9 mouse cellular contexts compared by ENCODE assay signal in the genomic region with DNA sequence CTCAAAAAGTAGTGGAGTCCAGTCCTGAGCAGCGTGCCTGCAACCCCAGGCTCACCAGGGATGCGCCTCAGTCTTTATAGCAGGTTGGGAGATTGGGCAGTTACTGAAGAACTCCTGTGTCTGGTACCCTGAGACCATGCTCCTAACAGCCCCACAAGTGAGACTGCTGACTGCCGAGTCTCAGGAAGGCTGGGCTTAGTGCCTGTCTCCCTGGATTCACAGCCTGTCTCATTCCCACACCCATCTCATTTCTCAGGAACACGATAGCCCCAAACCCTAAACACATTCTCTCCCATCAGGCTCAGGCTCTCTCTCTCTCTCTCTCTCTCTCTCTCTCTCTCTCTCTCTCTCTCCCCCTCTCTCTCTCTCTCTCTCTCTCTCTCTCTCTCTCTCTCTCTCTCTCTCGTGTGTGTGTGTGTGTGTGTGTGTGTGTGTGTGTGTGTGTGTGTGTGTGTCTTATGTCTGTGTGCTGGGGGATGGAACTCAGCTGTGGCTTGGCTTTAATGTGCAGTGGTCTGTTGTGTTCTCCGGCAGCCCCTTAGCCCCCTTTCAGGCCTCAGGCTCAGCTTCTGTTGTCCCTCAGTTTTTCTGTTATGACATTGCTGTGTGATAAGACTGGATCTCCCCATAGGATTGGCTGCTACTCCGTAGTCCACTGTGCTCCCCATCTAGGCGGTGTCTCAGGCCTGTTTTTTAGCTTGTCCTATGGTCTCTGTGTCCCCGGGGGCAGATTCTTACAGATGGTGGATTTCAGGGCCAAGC. TPM values are rescaled to one million over a fixed set of nuclear protein-coding genes. Genes with fewer than 3 reads are reported as not detected.
DNase-seq lines count a peak whose midpoint lies in the region; ATAC-seq and TF ChIP-seq lines count a peak whose summit lies in the region.
"Had no signal": no experiment of that assay in that cellular context is flagged by ENCODE, and none has a peak within 500 bp of the region (broad histone marks: within the 10 kb centered on the region; RNA-seq: fewer than 3 reads in every experiment).

No protein-coding gene starts in this region.

- no peak for DNase-seq in heart, postnatal 25 days (ENCODE audit: low spot score)
- no peak for DNase-seq in lung, adult 2 months
- DNase-seq in gastrocnemius, postnatal 4 days (ENCODE audit: low spot score in 2 of 2), result no peak

- H3K9ac ChIP-seq in heart, embryonic 12.5 days, result peak overlapping the region; percentile 57; the same call in 1 of the 2 replicates
- no peak overlapping the region for H3K9ac ChIP-seq in lung, embryonic 15.5 days
- no peak overlapping the region for H3K9ac ChIP-seq in hindbrain, embryonic 15.5 days
- no peak overlapping the region for H3K9ac ChIP-seq in neural tube, embryonic 14.5 days (replicated peaks; ENCODE audit: low read depth, low read length)
- H3K9ac ChIP-seq: liver, embryonic 12.5 days had no signal

- H3K4me2 ChIP-seq in heart, embryonic 12.5 days, result peak overlapping the region; percentile 3; the same call in 1 of the 2 replicates
- H3K4me2 ChIP-seq in lung, embryonic 15.5 days, result no peak overlapping the region; the same call in 1 of the 2 replicates
- no peak overlapping the region for H3K4me2 ChIP-seq in hindbrain, embryonic 15.5 days
- no peak overlapping the region for H3K4me2 ChIP-seq in neural tube, embryonic 14.5 days (ENCODE audit: low read depth, low read length)
- H3K4me2 ChIP-seq: liver, embryonic 12.5 days had no signal

- H3K9me3 ChIP-seq in heart, embryonic 12.5 days (replicated peaks), result no peaks in the 10 kb centered on the region
- no peaks in the 10 kb centered on the region for H3K9me3 ChIP-seq in lung, embryonic 15.5 days
- H3K9me3 ChIP-seq in hindbrain, embryonic 15.5 days, result no peaks in the 10 kb centered on the region
- H3K9me3 ChIP-seq in neural tube, embryonic 14.5 days (ENCODE audit: control insufficient read depth, low read length), result no peaks in the 10 kb centered on the region
- H3K9me3 ChIP-seq: liver, embryonic 12.5 days had no signal

- TF ChIP-seq CTCF in lung, adult 2 months (IDR thresholded peaks at IDR 0.05; ENCODE audit: insufficient read depth, low read length), result no peak

- 49% methylated on average over 8 of the region's 9 CpGs for WGBS in heart, embryonic 12.5 days
- 52% methylated on average over 8 of the region's 9 CpGs for WGBS in lung, embryonic 15.5 days
- WGBS in lung, adult 2 months, result 52% methylated on average over 8 of the region's 9 CpGs
- 57% methylated on average over 8 of the region's 9 CpGs for WGBS in hindbrain, embryonic 15.5 days
- WGBS in neural tube, embryonic 14.5 days, result 48% methylated on average over 9 of the region's 9 CpGs

- no peak for ATAC-seq in heart, embryonic 12.5 days (ENCODE audit: insufficient number of reproducible peaks, low FRiP score)
- peak; percentile 64 for ATAC-seq in lung, embryonic 15.5 days (ENCODE audit: borderline replicate concordance, extremely low read depth, low FRiP score, low TSS enrichment)
- ATAC-seq in hindbrain, embryonic 15.5 days (ENCODE audit: low FRiP score, low read depth), result no peak
- ATAC-seq in neural tube, embryonic 14.5 days (ENCODE audit: low read depth), result no peak
- ATAC-seq in erythroblast, adult 5-6 weeks (replicated peaks; ENCODE audit: low FRiP score, poor library complexity, severe bottlenecking), result no peak
- ATAC-seq: liver, embryonic 12.5 days had no signal

- H3K27ac ChIP-seq in heart, embryonic 12.5 days (ENCODE audit: poor library complexity, severe bottlenecking), result peak overlapping the region; percentile 73
- peak overlapping the region; percentile 77 for H3K27ac ChIP-seq in lung, embryonic 15.5 days
- peak overlapping the region; percentile 67 for H3K27ac ChIP-seq in hindbrain, embryonic 15.5 days (replicated peaks)
- peak overlapping the region; percentile 8 for H3K27ac ChIP-seq in neural tube, embryonic 14.5 days (ENCODE audit: low read depth, low read length)

- H3K27me3 ChIP-seq in heart, embryonic 12.5 days (replicated peaks), result no peaks in the 10 kb centered on the region
- no peaks in the 10 kb centered on the region for H3K27me3 ChIP-seq in lung, embryonic 15.5 days
- H3K27me3 ChIP-seq in hindbrain, embryonic 15.5 days, result no peaks in the 10 kb centered on the region
- H3K27me3 ChIP-seq in neural tube, embryonic 14.5 days (ENCODE audit: control insufficient read depth, insufficient read depth, low read length), result no peaks in the 10 kb centered on the region
- H3K27me3 ChIP-seq: liver, embryonic 12.5 days had no signal

- H3K4me1 ChIP-seq in heart, embryonic 12.5 days (replicated peaks), result peaks cover 45% of the 10 kb centered on the region
- peaks cover 37% of the 10 kb centered on the region for H3K4me1 ChIP-seq in lung, embryonic 15.5 days
- peaks cover 18% of the 10 kb centered on the region for H3K4me1 ChIP-seq in lung, adult 2 months (ENCODE audit: control insufficient read depth, insufficient read depth, low read length)
- peaks cover 30% of the 10 kb centered on the region for H3K4me1 ChIP-seq in hindbrain, embryonic 15.5 days (replicated peaks)
- H3K4me1 ChIP-seq in neural tube, embryonic 14.5 days (ENCODE audit: control insufficient read depth, insufficient read depth, low read length), result peaks cover 24% of the 10 kb centered on the region

- intact Hi-C loops in heart, postnatal 25 days (cut with DNase I), result no loop called here

- H3K4me3 ChIP-seq in heart, embryonic 12.5 days, result no peak overlapping the region
- no peak overlapping the region for H3K4me3 ChIP-seq in lung, embryonic 15.5 days
- no peak overlapping the region for H3K4me3 ChIP-seq in lung, adult 2 months (replicated peaks; ENCODE audit: extremely low read depth, low read depth, low read length)
- H3K4me3 ChIP-seq in hindbrain, embryonic 15.5 days, result no peak overlapping the region
- H3K4me3 ChIP-seq in neural tube, embryonic 14.5 days (ENCODE audit: low read depth, low read length), result no peak overlapping the region
- H3K4me3 ChIP-seq: liver, embryonic 12.5 days had no signal

- H3K36me3 ChIP-seq in heart, embryonic 12.5 days, result peaks cover 35% of the 10 kb centered on the region
- peaks cover 31% of the 10 kb centered on the region for H3K36me3 ChIP-seq in lung, embryonic 15.5 days
- H3K36me3 ChIP-seq in hindbrain, embryonic 15.5 days, result peaks cover 28% of the 10 kb centered on the region
- peaks cover 24% of the 10 kb centered on the region for H3K36me3 ChIP-seq in neural tube, embryonic 14.5 days (ENCODE audit: control insufficient read depth, insufficient read depth, low read length)

- TF ChIP-seq POLR2A in lung, adult 2 months (IDR thresholded peaks at IDR 0.05; ENCODE audit: borderline replicate concordance, extremely low read depth, low read depth, low read length), result no peak

RNA-seq across cellular contexts. Expression of gene Klc1, which starts 11.3 kb away (rescaled TPM):
- 113 and 117 TPM in 2 replicates for polyA plus RNA-seq in heart, embryonic 12.5 days (2016; fragmentation: Nextera tagmentation; extraction: Ambion mirVana)
- total RNA-seq in heart, postnatal 25 days (2021), result 10 to 100 TPM; 94.5 to 95.3 TPM
- 89.8 and 95.9 TPM in 2 replicates for polyA plus RNA-seq in lung, embryonic 15.5 days (2015; fragmentation: Nextera tagmentation; extraction: Ambion mirVana)
- polyA plus RNA-seq in lung, adult 2 months (2012; rRNA removed), result 101 and 113 TPM in 2 replicates
- polyA plus RNA-seq in hindbrain, embryonic 15.5 days (2015; fragmentation: Nextera tagmentation; extraction: Ambion mirVana), result 578 and 629 TPM in 2 replicates
- 598 and 669 TPM in 2 replicates for polyA plus RNA-seq in neural tube, embryonic 14.5 days (2014; fragmentation: Nextera tagmentation; extraction: Ambion mirVana)
- 3.8 and 13.1 TPM in 2 replicates for total RNA-seq in erythroblast, adult 5-6 weeks (2015; ENCODE audit: low replicate concordance)
- 12.9 and 21.9 TPM in 2 replicates for total RNA-seq in erythroblast, adult 5-6 weeks (2017; ENCODE audit: low replicate concordance)
- 100 to 1,000 TPM; 117 to 120 TPM for total RNA-seq in gastrocnemius, postnatal 4 days (2021)

RNA-seq across cellular contexts. Expression of gene Xrcc3, which starts 43.7 kb away (rescaled TPM):
- polyA plus RNA-seq in heart, embryonic 12.5 days (2016; fragmentation: Nextera tagmentation; extraction: Ambion mirVana), result 6.1 and 8.1 TPM in 2 replicates
- total RNA-seq in heart, postnatal 25 days (2021), result 1 to 10 TPM; 1.9 to 2.2 TPM
- 7.9 and 8.7 TPM in 2 replicates for polyA plus RNA-seq in lung, embryonic 15.5 days (2015; fragmentation: Nextera tagmentation; extraction: Ambion mirVana)
- 3.2 and 3.6 TPM in 2 replicates for polyA plus RNA-seq in lung, adult 2 months (2012; rRNA removed)
- polyA plus RNA-seq in hindbrain, embryonic 15.5 days (2015; fragmentation: Nextera tagmentation; extraction: Ambion mirVana), result 3.7 TPM in 2 replicates
- polyA plus RNA-seq in neural tube, embryonic 14.5 days (2014; fragmentation: Nextera tagmentation; extraction: Ambion mirVana), result 2.9 and 3.4 TPM in 2 replicates
- 1.7 and 1.9 TPM in 2 replicates for total RNA-seq in erythroblast, adult 5-6 weeks (2015; ENCODE audit: low replicate concordance)
- 2.0 and 5.6 TPM in 2 replicates for total RNA-seq in erythroblast, adult 5-6 weeks (2017; ENCODE audit: low replicate concordance)
- 1 to 10 TPM; 5.4 to 5.5 TPM for total RNA-seq in gastrocnemius, postnatal 4 days (2021)

RNA-seq across cellular contexts. Expression of gene Zfyve21, which starts 44.0 kb away (rescaled TPM):
- polyA plus RNA-seq in heart, embryonic 12.5 days (2016; fragmentation: Nextera tagmentation; extraction: Ambion mirVana), result 70.6 and 71.9 TPM in 2 replicates
- 10 to 100 TPM; 61.1 to 66.7 TPM for total RNA-seq in heart, postnatal 25 days (2021)
- polyA plus RNA-seq in lung, embryonic 15.5 days (2015; fragmentation: Nextera tagmentation; extraction: Ambion mirVana), result 108 and 113 TPM in 2 replicates
- polyA plus RNA-seq in lung, adult 2 months (2012; rRNA removed), result 79.8 and 83.4 TPM in 2 replicates
- polyA plus RNA-seq in hindbrain, embryonic 15.5 days (2015; fragmentation: Nextera tagmentation; extraction: Ambion mirVana), result 43.8 and 46.4 TPM in 2 replicates
- 30.5 and 39.6 TPM in 2 replicates for polyA plus RNA-seq in neural tube, embryonic 14.5 days (2014; fragmentation: Nextera tagmentation; extraction: Ambion mirVana)
- 2.5 and 3.3 TPM in 2 replicates for total RNA-seq in erythroblast, adult 5-6 weeks (2015; ENCODE audit: low replicate concordance)
- 2.4 and 4.9 TPM in 2 replicates for total RNA-seq in erythroblast, adult 5-6 weeks (2017; ENCODE audit: low replicate concordance)
- 10 to 100 TPM; 35.8 TPM for total RNA-seq in gastrocnemius, postnatal 4 days (2021)

RNA-seq across cellular contexts. Expression of gene Apopt1, which starts 56.9 kb away (rescaled TPM):
- polyA plus RNA-seq in heart, embryonic 12.5 days (2016; fragmentation: Nextera tagmentation; extraction: Ambion mirVana), result 46.6 and 48.8 TPM in 2 replicates
- 10 to 100 TPM; 32.1 to 36.4 TPM for total RNA-seq in heart, postnatal 25 days (2021)
- polyA plus RNA-seq in lung, embryonic 15.5 days (2015; fragmentation: Nextera tagmentation; extraction: Ambion mirVana), result 43.7 and 47.9 TPM in 2 replicates
- polyA plus RNA-seq in lung, adult 2 months (2012; rRNA removed), result 22.5 and 30.9 TPM in 2 replicates
- 50.7 and 52.9 TPM in 2 replicates for polyA plus RNA-seq in hindbrain, embryonic 15.5 days (2015; fragmentation: Nextera tagmentation; extraction: Ambion mirVana)
- 65.7 and 69.6 TPM in 2 replicates for polyA plus RNA-seq in neural tube, embryonic 14.5 days (2014; fragmentation: Nextera tagmentation; extraction: Ambion mirVana)
- total RNA-seq in erythroblast, adult 5-6 weeks (2015; ENCODE audit: low replicate concordance), result 10.6 and 13.4 TPM in 2 replicates
- total RNA-seq in erythroblast, adult 5-6 weeks (2017; ENCODE audit: low replicate concordance), result 5.8 and 11.0 TPM in 2 replicates
- 10 to 100 TPM; 36.1 to 40.1 TPM for total RNA-seq in gastrocnemius, postnatal 4 days (2021)

RNA-seq across cellular contexts. Expression of gene Bag5, which starts 56.9 kb away (rescaled TPM):
- polyA plus RNA-seq in heart, embryonic 12.5 days (2016; fragmentation: Nextera tagmentation; extraction: Ambion mirVana), result 40.2 and 41.3 TPM in 2 replicates
- total RNA-seq in heart, postnatal 25 days (2021), result 10 to 100 TPM; 19.4 to 21.2 TPM
- 49.4 and 52.2 TPM in 2 replicates for polyA plus RNA-seq in lung, embryonic 15.5 days (2015; fragmentation: Nextera tagmentation; extraction: Ambion mirVana)
- polyA plus RNA-seq in lung, adult 2 months (2012; rRNA removed), result 21.4 and 21.9 TPM in 2 replicates
- 65.1 and 67.8 TPM in 2 replicates for polyA plus RNA-seq in hindbrain, embryonic 15.5 days (2015; fragmentation: Nextera tagmentation; extraction: Ambion mirVana)
- polyA plus RNA-seq in neural tube, embryonic 14.5 days (2014; fragmentation: Nextera tagmentation; extraction: Ambion mirVana), result 68.1 and 71.8 TPM in 2 replicates
- 5.4 and 6.1 TPM in 2 replicates for total RNA-seq in erythroblast, adult 5-6 weeks (2015; ENCODE audit: low replicate concordance)
- 5.8 and 7.2 TPM in 2 replicates for total RNA-seq in erythroblast, adult 5-6 weeks (2017; ENCODE audit: low replicate concordance)
- 10 to 100 TPM; 27.5 to 32.1 TPM for total RNA-seq in gastrocnemius, postnatal 4 days (2021)

Comparison
In these comparisons a context has a peak if more than half of its experiments do, and no peak if none do; other contexts are left out.
1. H3K27ac ChIP-seq: peak in every context shown above with its lines; median percentile 77 in lung, embryonic 15.5 days; 73 in heart, embryonic 12.5 days; 67 in hindbrain, embryonic 15.5 days; 8 in neural tube, embryonic 14.5 days.